Mouse (Mus musculus): ENCODE measurements around the gene Slc35d1.

- TF ChIP-seq POLR2A (IDR thresholded peaks at IDR 0.05; ENCODE audit: borderline replicate concordance, extremely low read depth, insufficient read depth, insufficient read length, poor library complexity, severe bottlenecking) (no peak), CTCF (IDR thresholded peaks at IDR 0.05; ENCODE audit: borderline replicate concordance, extremely low read depth, insufficient read depth, insufficient read length) (no peak)
Observed at GRCm38 (mm10) chr4:103136946-103137345, 78.0 kb downstream of the Slc35d1 start.

All from brain, embryonic 14.5 days (tissue).